Mouse (Mus musculus): Measurements from ENCODE around the gene Hacd2. TPM values are rescaled to one million over a fixed set of nuclear protein-coding genes. Genes with fewer than 3 reads are reported as not detected.

Hacd2 gene
- polyA plus RNA-seq, 1 experiment, result 100 TPM

- DNase-seq (ENCODE audit: low read depth), result no peak
These were observed 91.3 kb downstream of the Hacd2 start for GRCm38 (mm10) chr16:35113496-35113895.

- DNase-seq (ENCODE audit: low read depth), result no peak
These were observed 94.2 kb downstream of the Hacd2 start for GRCm38 (mm10) chr16:35116328-35116956.

- DNase-seq (ENCODE audit: low read depth), result no peak
These were observed 95.2 kb downstream of the Hacd2 start for GRCm38 (mm10) chr16:35117436-35117835.

- DNase-seq (ENCODE audit: low read depth), result no peak
These were observed 98.4 kb downstream of the Hacd2 start for GRCm38 (mm10) chr16:35120603-35121002.

GRCm38 (mm10) chr16:35127270-35127669 lies 105.0 kb downstream of the Hacd2 start:
- DNase-seq (ENCODE audit: low read depth), result no peak

GRCm38 (mm10) chr16:35130172-35130571 lies 107.9 kb downstream of the Hacd2 start:
- DNase-seq (ENCODE audit: low read depth), result no peak

GRCm38 (mm10) chr16:35139416-35139815 lies 117.2 kb downstream of the Hacd2 start:
- DNase-seq (ENCODE audit: low read depth), result no peak

GRCm38 (mm10) chr16:35139873-35140619 lies 117.8 kb downstream of the Hacd2 start:
- no peak for DNase-seq (ENCODE audit: low read depth)

GRCm38 (mm10) chr16:35140620-35140975 lies 118.4 kb downstream of the Hacd2 start:
- no peak for DNase-seq (ENCODE audit: low read depth)

- no peak for DNase-seq (ENCODE audit: low read depth)
These were observed 119.6 kb downstream of the Hacd2 start for GRCm38 (mm10) chr16:35141839-35142238.

- no peak for DNase-seq (ENCODE audit: low read depth)
These were observed 123.9 kb downstream of the Hacd2 start for GRCm38 (mm10) chr16:35146153-35146552.

- DNase-seq (ENCODE audit: low read depth), result no peak
These were observed 131.0 kb downstream of the Hacd2 start for GRCm38 (mm10) chr16:35153146-35153755.

- no peak for DNase-seq (ENCODE audit: low read depth)
These were observed 132.0 kb downstream of the Hacd2 start for GRCm38 (mm10) chr16:35154245-35154640.

- no peak for DNase-seq (ENCODE audit: low read depth)
These were observed 132.6 kb downstream of the Hacd2 start, which contains the start of gene Adcy5 for GRCm38 (mm10) chr16:35154641-35155390. Gene Adcy5 (plus strand): TSS chr16:35154877.

GRCm38 (mm10) chr16:35155391-35156305 lies 133.4 kb downstream of the Hacd2 start:
- no peak for DNase-seq (ENCODE audit: low read depth)

- no peak for DNase-seq (ENCODE audit: low read depth)
These were observed 134.1 kb downstream of the Hacd2 start for GRCm38 (mm10) chr16:35156306-35156695.

- DNase-seq (ENCODE audit: low read depth), result no peak
These were observed 134.6 kb downstream of the Hacd2 start for GRCm38 (mm10) chr16:35156832-35157231.
